Mouse (Mus musculus): ENCODE measurements at regions not wholly inside any gene's neighbourhood (a gene's known extent, or its start where the extent isn't known, plus 50 kb on each side); places are given as distances from the start of the nearest gene placed in this dataset.

GRCm38 (mm10) chr9:30723364-30724070 lies 198.7 kb downstream of the Adamts15 start:
- TF ChIP-seq POLR2A (IDR thresholded peaks at IDR 0.05; ENCODE audit: extremely low read depth, insufficient read depth, low read length) = no peak
- no peak for TF ChIP-seq CTCF (IDR thresholded peaks at IDR 0.05; ENCODE audit: low read depth, low read length)

All from liver, adult 2 months (tissue).